Mouse (Mus musculus) cerebellum, adult 18-20 months (tissue): ENCODE data around the gene Serpinb6b.
"Not testable (repeated sequence)": the region's sequence is repeated elsewhere in the genome, so short reads cannot be mapped to it uniquely, and the experiment has no call there.

ENCODE experiments used
- DNase-seq, 2 experiments: peaks; one replicate each; pipeline ENCODE4 v3.0.0; 2021

Serpinb6b gene

DNA sequence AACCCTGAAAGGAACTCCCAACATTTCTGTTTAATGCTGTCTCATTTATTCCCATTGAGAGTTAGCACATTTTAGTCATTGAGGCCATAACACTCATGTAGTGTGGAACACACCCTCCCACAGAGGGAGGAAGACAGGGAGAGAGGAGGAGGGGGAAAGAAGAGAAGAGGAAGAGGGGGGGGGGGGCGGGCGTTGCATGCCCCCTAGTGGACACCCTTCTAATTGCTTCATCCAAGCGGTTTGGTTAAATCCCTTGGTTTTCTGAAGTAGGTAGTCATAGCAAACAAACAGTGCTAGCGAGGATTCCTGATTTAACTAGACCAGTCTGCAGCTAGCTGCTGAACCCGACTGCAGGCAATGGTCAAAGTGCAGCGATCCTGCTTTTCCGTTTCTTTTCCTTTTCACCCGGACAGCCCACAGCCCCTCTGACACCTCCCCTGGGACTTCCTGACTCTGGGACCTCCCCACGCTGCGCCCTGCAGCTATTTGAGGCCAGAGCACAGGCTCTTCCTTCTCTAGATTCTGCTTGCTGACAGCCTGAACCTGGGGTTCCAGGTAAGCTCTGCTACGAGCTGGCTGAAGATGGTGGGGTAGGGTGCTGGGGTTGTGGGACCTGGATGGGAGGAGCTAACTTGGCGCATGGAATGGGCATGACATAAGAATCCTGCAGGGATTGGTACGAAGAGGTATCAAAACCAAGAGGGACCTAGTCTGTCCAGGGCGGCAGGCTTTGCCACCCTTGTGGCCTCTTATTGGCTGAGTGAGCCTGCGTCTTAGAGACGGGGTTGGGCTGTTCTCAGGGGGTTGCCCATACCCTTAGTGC is at the start of gene Serpinb6b:
Gene Serpinb6b, plus strand, starts transcription at position 221 of the 823 bp plus-strand sequence.
- DNase-seq: no peak

- no peak for DNase-seq
Observed at GRCm38 (mm10) chr13:32922622-32923021, 42.4 kb upstream of the Serpinb6b start.

DNA sequence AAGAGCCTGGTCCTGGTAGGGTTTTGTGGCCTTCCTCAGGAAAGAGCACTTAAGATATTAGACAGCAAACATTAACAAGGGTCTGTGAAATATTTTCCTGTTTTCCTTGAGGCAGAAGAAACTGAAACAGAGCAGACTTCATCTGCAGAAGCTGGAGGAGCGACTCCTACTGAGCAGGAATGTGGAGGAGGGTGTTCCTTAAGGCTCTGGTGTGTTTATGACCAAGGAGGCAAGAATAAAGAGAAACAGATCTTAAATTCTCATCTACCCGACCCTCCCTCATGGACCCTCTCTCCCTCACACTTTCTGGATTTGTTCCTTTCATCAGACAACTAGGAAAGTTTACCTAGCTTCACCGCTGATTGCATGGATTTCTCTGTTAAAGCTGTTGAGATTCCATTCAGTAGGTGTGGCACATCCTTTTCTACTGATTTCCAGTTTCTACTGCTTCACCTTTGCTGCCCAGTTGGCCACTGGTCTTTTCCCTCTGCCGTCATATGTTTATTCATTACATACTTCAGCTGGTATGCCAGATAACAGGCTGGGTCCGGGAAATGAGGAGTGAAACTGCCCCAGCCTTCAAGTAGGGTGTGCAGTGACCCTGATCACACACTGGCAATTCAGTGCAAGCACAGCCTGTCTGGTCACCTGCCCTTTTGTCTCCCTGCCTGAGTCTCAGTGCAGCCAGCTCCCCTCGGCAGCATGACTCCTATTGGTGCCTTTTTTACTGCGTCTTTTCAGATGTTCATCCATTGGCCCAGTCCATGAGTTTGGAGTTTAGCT is 40.2 kb upstream of the Serpinb6b start:
- no peak for DNase-seq

DNA sequence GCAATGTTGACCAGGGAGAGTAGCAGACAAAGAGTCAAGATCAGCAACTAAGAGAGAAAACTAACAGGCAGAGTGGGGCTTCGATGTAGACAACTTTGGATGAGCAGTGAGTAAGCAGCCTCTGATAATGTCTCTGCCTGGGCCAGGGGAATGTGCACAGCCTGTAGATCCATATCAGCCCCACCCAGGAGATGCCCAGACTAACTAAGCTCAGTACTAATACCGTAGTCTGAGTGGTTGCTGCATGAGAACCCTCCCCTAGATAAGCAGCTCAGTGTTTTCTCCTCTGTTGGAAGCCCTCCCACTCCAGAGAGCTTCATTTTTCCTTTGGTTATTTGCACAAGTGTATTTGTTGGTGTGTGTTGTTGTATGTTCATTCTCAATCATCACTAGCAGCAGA is 38.3 kb upstream of the Serpinb6b start:
- DNase-seq: no peak

- DNase-seq: no peak
Observed at GRCm38 (mm10) chr13:32927241-32927640, 37.8 kb upstream of the Serpinb6b start.

DNA sequence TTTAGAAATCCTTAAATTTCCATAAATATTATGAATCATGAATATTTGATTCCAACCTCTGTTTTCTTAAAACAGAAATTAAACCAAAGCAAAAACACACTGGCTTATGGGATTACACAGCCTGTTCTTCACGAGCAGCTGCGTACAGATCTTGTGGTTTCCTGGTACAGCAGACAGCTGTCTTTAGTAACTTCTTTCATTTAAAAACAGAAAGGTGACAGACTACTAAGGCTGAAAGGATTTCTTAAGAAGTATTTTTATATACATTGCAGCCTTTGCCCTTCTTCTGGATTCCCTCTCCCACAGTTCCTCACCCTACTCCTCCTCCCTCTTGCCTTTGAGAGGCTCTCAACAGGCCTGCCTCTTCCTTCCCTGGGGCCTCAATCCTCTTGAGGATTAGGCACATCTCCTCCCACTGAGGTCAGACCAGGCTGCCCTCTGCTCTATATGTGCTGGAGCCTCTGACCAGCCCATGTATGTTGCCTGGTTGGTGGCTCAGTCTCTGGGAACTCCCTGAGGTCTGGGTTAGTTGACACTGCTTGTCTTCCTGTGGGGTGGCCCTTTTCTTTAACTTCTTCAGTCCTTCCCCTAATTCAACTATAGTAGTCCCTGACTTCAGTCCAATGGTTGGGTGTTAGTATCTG is 35.8 kb upstream of the Serpinb6b start:
- no peak for DNase-seq

DNA sequence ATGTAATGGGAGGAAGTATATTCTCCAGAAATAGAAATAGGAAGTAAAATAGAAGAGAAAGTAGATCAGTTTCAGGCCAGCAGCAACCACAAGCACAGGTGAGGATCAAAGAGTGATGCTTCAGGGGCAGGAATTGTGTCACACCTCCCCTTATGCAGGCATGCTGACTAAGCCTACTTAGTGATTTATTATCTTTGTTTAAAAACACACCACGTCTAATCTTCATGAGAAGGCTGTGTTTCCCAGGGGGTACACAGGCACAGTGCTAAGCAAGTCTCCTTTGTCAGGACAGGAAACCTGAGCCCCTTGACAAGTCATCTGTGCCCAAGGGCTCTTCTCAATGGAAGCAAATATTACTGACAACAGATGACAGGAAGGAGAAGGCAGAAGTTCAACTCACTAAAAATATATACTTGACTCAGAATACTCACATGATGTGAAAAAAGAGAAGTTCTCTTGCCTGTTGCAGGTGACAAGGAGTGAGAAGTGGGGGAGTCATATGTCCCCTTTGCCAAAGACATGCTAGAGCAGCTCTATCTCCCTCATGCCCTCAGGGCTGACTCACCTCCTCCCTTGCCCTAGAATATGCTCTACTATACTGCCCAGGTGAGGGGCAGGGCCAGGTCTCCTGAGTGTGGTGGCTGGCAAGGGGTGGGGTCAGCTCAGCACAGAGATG is 30.2 kb upstream of the Serpinb6b start:
- no peak for DNase-seq

DNA sequence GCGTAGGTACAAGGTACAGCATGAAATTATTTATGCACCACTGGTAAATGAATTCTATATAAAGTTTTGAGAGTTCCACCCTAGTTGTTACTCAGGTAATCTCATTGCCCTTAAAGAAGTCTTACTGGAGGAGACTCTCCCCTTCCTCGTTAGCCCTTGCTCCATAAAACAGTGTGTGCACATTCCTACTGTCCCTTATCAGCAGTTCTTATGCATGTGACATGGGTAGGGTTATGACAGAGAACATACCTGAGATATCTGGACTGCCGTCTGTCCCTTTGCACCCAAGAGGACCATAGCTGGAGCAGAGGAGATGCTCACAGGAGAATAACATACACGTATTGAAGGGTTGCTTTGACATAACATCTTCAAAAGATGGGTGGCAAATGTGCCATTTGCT is 26.7 kb upstream of the Serpinb6b start:
- not testable (repeated sequence) for DNase-seq

DNA sequence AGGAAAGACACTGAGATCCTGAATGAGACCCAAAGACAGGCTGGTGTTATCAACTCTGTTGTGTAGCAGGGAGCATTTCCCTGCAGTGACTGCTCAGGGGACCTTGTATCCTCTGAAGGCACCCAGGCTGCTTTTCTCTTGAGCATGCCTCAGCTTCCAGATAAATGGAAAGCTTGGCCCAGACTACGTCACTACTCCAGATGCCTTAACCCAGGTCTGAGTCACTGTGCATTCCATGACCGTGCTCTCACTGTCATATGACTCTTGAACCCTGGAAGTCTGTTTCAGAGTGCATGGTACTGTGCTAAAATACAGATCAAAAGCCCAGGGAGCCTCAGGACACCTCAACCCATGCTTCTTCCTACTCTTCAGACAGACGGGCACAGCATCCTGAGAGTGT is 25.8 kb upstream of the Serpinb6b start:
- DNase-seq: not testable (repeated sequence)

DNA sequence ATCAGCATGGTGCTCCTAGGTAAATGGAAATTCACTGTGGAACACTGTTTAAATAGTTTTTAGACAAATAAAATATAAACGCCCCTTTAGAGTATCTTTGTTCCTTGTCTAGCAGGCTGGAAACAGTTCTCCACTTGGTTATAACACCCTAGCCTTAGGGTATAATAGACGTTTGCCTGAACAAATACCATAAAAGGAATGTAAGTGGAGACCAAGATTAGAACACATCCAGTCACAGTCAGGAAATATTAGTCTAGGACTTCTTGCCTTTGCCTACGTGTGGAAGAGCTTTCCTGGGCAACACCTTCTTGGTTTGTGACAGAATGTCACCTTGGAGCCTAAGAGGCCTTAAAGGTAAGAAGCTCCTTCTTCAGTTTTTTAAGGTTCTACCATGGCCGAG is 8.5 kb upstream of the Serpinb6b start:
- DNase-seq: no peak

DNA sequence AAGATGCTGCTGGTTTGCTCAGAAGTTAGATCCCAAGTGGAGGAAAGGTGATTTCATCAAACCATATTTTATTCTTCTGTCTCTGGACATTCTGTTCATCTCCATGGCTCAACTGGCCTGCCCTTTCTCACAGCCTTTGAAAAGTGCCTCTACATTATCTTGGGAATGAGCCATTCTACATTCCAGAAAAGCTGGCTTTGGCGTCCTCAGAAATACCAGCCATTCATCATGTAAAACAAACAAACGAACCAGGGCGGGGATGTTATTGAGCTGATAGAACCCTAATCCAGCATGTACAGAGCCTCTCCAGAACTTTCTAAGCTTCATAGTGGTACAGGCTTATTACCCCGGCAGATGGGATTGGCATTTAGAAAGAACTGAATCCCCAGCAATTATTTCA is 7.1 kb upstream of the Serpinb6b start:
- no peak for DNase-seq

GRCm38 (mm10) chr13:32958521-32958920 is 6.5 kb upstream of the Serpinb6b start:
- not testable (repeated sequence) for DNase-seq

- no peak for DNase-seq
Observed at GRCm38 (mm10) chr13:32963990-32964753, 837 bp upstream of the Serpinb6b start.

GRCm38 (mm10) chr13:32966116-32966515 is 1.1 kb downstream of the Serpinb6b start:
- no peak for DNase-seq

GRCm38 (mm10) chr13:32967233-32967632 is 2.2 kb downstream of the Serpinb6b start:
- DNase-seq: no peak

DNA sequence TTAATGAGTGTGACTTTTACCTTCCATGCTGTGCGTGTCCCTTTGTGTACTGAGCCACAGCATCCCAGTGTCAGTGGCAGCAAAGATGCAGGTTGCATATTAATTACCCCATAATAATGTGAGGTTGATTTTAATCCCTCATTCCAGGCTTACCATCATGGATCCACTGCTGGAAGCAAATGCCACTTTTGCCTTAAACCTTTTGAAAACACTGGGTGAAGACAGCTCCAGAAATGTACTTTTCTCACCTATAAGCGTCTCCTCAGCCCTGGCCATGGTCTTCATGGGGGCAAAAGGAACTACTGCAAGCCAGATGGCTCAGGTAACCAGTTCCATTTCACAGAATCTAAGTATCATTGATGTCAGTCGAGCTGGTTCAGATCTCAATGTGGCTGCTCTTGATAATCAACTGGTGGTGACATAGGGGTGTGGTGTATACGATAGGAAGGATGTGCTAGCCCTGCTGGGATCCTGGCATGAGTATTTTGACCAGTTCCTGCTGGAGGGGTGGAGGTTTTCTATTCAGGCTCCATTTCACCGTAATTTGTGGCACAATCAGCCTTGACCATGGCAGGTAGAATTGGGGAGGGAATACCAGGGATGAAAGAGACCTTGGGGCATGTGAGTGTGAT is 3.5 kb downstream of the Serpinb6b start:
- no peak for DNase-seq

DNA sequence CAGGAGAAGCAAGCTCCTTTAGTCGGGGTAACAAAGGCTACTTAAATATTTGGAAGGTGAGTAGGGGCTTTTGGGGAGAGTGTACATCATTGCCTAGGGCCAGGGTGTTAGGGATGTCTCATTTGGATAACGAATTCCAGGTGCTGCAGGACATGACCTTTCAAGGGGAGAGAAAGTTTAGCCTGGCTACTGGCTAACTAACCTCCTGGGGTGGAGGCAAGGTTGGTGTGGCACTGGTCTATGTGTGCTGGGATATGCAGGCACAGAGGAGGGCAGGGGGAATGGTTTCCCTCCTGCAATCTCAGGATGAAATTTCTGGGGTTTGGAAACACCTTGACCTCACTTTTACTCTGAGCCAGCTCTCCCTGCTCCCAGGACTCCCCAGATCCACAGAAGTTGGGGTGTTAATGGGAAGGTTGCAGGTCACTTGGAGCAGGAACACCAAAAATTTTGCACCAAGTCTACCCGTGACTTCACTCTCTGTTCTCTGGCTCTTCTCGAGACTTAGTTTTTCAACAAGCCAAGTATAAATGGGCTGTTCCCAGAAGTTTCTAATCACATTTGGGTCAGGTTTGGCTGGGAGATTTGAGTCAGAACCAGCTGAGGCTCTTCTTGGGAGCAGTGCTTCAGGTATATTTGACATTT is 4.1 kb downstream of the Serpinb6b start:
- DNase-seq: no peak

DNA sequence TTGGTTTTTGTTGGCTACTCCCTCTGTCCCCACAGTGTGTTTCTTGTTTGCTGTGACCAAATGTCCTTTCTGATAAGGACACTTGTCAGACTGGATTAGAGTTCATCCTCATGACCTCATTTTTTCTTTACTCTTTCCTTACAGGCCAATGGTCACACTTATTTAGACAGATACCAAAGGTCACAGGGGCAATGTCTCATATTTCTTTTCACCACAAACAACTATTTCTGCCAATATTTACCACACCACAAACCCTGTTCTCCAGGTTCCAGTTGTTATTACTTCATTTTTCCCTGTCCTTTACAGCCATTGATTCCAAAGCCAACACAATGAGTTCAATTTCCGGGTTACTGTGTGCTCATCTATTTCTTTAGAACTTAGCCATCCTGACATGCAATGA is 4.6 kb downstream of the Serpinb6b start:
- DNase-seq: no peak

- DNase-seq: no peak
Observed at GRCm38 (mm10) chr13:32970776-32971175, 5.8 kb downstream of the Serpinb6b start.

GRCm38 (mm10) chr13:32974268-32974667 is 9.3 kb downstream of the Serpinb6b start:
- DNase-seq: no peak

GRCm38 (mm10) chr13:32974889-32975460 is 10.0 kb downstream of the Serpinb6b start:
- DNase-seq: no peak
